Mouse (Mus musculus): ENCODE measurements at regions not wholly inside any gene's neighbourhood (a gene's known extent, or its start where the extent isn't known, plus 50 kb on each side); places are given as distances from the start of the nearest gene placed in this dataset.

GRCm38 (mm10) chr3:147041201-147041600 is 189.0 kb downstream of the Ttll7 start:
- no peak for DNase-seq

- no peak for DNase-seq
Measured at GRCm38 (mm10) chr3:147042911-147043310, 190.7 kb downstream of the Ttll7 start.

- DNase-seq: no peak
Measured at GRCm38 (mm10) chr3:147046634-147047033, 194.5 kb downstream of the Ttll7 start.

- DNase-seq: no peak
Measured at GRCm38 (mm10) chr3:147054157-147054838, 202.1 kb downstream of the Ttll7 start.

- DNase-seq: no peak
Measured at GRCm38 (mm10) chr3:147057874-147058273, 205.7 kb downstream of the Ttll7 start.

GRCm38 (mm10) chr3:147060659-147061058 is 208.5 kb downstream of the Ttll7 start:
- DNase-seq: no peak

GRCm38 (mm10) chr3:147062451-147062850 is 210.3 kb downstream of the Ttll7 start:
- no peak for DNase-seq

GRCm38 (mm10) chr3:147063578-147064442 is 211.6 kb downstream of the Ttll7 start:
- peak; percentile 5 for DNase-seq

- no peak for DNase-seq
Measured at GRCm38 (mm10) chr3:147064443-147064868, 212.3 kb downstream of the Ttll7 start.

- no peak for DNase-seq
Measured at GRCm38 (mm10) chr3:147070972-147071371, 218.8 kb downstream of the Ttll7 start.

- DNase-seq: no peak
Measured at GRCm38 (mm10) chr3:147080197-147080596, 228.0 kb downstream of the Ttll7 start.

GRCm38 (mm10) chr3:147080768-147081448 is 228.7 kb downstream of the Ttll7 start:
- no peak for DNase-seq

- DNase-seq: no peak
Measured at GRCm38 (mm10) chr3:147081763-147082162, 229.6 kb downstream of the Ttll7 start.

- no peak for DNase-seq
Measured at GRCm38 (mm10) chr3:147082255-147082943, 230.2 kb downstream of the Ttll7 start.

GRCm38 (mm10) chr3:147083374-147083773 is 231.2 kb downstream of the Ttll7 start:
- no peak for DNase-seq

GRCm38 (mm10) chr3:147083823-147084222 is 231.7 kb downstream of the Ttll7 start:
- DNase-seq: no peak

- DNase-seq: no peak
Measured at GRCm38 (mm10) chr3:147084624-147085189, 232.5 kb downstream of the Ttll7 start.

GRCm38 (mm10) chr3:147088171-147088570 is 236.0 kb downstream of the Ttll7 start:
- DNase-seq: peak; percentile 59

- DNase-seq: no peak
Measured at GRCm38 (mm10) chr3:147089716-147090115, 237.5 kb downstream of the Ttll7 start.

- no peak for DNase-seq
Measured at GRCm38 (mm10) chr3:147092188-147093075, 240.3 kb downstream of the Ttll7 start.

GRCm38 (mm10) chr3:147093076-147093380 is 240.9 kb downstream of the Ttll7 start:
- no peak for DNase-seq
